Mouse (Mus musculus) stomach, postnatal 0 days (tissue): ENCODE results near the gene Lypd6b. TPM values are rescaled to one million over a fixed set of nuclear protein-coding genes. Genes with fewer than 3 reads are reported as not detected.

ENCODE experiments used
- ATAC-seq: fragments of 200-750 bp; cut with Nextera tagmentation; 2 replicates; pipeline ENCODE4 v1.8.0; 2017; ENCODE audit not compliant: low FRiP score, low TSS enrichment
- DNase-seq: peaks from one replicate; pipeline ENCODE4 v3.0.0-alpha.2; 2016; ENCODE audit warnings: low spot score
- H3K27ac ChIP-seq: fragments of 300-500 bp; sonication (generic); replicated peaks from 2 replicates; pipeline ENCODE4 v1.5.1; 2014; ENCODE audit warnings: mild to moderate bottlenecking, control low read depth
- H3K27me3 ChIP-seq: fragments of 300-500 bp; sonication (generic); 2 replicates; pipeline ENCODE4 v1.6.1; 2014; ENCODE audit warnings: low read length; ENCODE audit not compliant: control insufficient read depth, insufficient read depth
- H3K36me3 ChIP-seq: fragments of 300-500 bp; sonication (generic); 2 replicates; pipeline ENCODE4 v1.6.1; 2014; ENCODE audit warnings: low read length, mixed read lengths; ENCODE audit not compliant: control insufficient read depth, insufficient read depth
- H3K4me1 ChIP-seq: fragments of 300-500 bp; sonication (generic); replicated peaks from 2 replicates; pipeline ENCODE4 v1.6.1; 2014; ENCODE audit warnings: antibody characterized with exemption; ENCODE audit not compliant: control insufficient read depth, insufficient read depth
- H3K4me2 ChIP-seq: fragments of 300-500 bp; sonication (generic); replicated peaks from 2 replicates; pipeline ENCODE4 v1.6.1; 2014; ENCODE audit warnings: low read depth, mild to moderate bottlenecking, control low read depth, moderate library complexity
- H3K4me3 ChIP-seq: fragments of 300-500 bp; sonication (generic); 2 replicates; pipeline ENCODE4 v1.5.1; 2014; ENCODE audit warnings: low read depth, low read length, control low read depth
- H3K9ac ChIP-seq: fragments of 300-500 bp; sonication (generic); 2 replicates; pipeline ENCODE4 v1.6.1; 2014; ENCODE audit warnings: mild to moderate bottlenecking, low read length, control low read depth, mixed read lengths
- H3K9me3 ChIP-seq: fragments of 300-500 bp; sonication (generic); 2 replicates; pipeline ENCODE4 v1.6.1; 2016; ENCODE audit warnings: low read length; ENCODE audit not compliant: control insufficient read depth
- CTCF ChIP-seq: IDR thresholded peaks from 2 replicates; pipeline ENCODE4 v1.5.1; 2016; ENCODE audit warnings: antibody characterized with exemption, low read depth, mild to moderate bottlenecking, moderate library complexity
- EP300 ChIP-seq: optimal IDR thresholded peaks from 2 replicates; pipeline ENCODE3; 2016; ENCODE audit warnings: antibody characterized with exemption
- WGBS: fragments of 180-500 bp; shearing (Covaris S2); extraction: QIAGEN DNeasy Blood & Tissue Kit; methylation state at CpG from one replicate; pipeline ENCODE4 v1.1.7; 2014; 5-methylcytosine and 5-hydroxymethylcytosine counted together
- polyA plus RNA-seq: library from polyadenylated mRNA; unstranded; fragments of >200 nt; fragmentation: Nextera tagmentation; extraction: Ambion mirVana; gene quantifications from 2 replicates; pipeline ENCODE4 v1.2.1, GENCODE M21; 2015

The Lypd6b gene
- polyA plus RNA-seq, 1 experiment from 2014 or later: 31.8 TPM

GRCm38 (mm10) chr2:49922810-49923209 is 135.3 kb downstream of the Lypd6b start:
- Histone ChIP-seq H3K27me3 (no peaks in the 10 kb centered on the region), H3K4me1 (no peaks in the 10 kb centered on the region), H3K4me2 (no peak overlapping the region), H3K27ac (no peak overlapping the region), H3K9ac (no peak overlapping the region), H3K36me3 (no peaks in the 10 kb centered on the region), H3K9me3 (no peaks in the 10 kb centered on the region), H3K4me3 (no peak overlapping the region)
- TF ChIP-seq EP300: no peak
- TF ChIP-seq CTCF: no peak
- WGBS: 76% methylated on average over 4 of the region's 4 CpGs
- DNase-seq (no peak), ATAC-seq (no peak)

- H3K4me1 ChIP-seq: no peaks in the 10 kb centered on the region
- DNase-seq: no peak
- no peak for ATAC-seq
- H3K9me3 ChIP-seq: no peaks in the 10 kb centered on the region
- no peak overlapping the region for H3K9ac ChIP-seq
- 83% methylated on average over 5 of the region's 5 CpGs for WGBS
- TF ChIP-seq EP300 (no peak), CTCF (no peak)
- H3K27me3 ChIP-seq: no peaks in the 10 kb centered on the region
- no peaks in the 10 kb centered on the region for H3K36me3 ChIP-seq
- no peak overlapping the region for H3K27ac ChIP-seq
- no peak overlapping the region for H3K4me3 ChIP-seq
- no peak overlapping the region for H3K4me2 ChIP-seq
Measured at GRCm38 (mm10) chr2:49926186-49926585, 138.7 kb downstream of the Lypd6b start.

DNA sequence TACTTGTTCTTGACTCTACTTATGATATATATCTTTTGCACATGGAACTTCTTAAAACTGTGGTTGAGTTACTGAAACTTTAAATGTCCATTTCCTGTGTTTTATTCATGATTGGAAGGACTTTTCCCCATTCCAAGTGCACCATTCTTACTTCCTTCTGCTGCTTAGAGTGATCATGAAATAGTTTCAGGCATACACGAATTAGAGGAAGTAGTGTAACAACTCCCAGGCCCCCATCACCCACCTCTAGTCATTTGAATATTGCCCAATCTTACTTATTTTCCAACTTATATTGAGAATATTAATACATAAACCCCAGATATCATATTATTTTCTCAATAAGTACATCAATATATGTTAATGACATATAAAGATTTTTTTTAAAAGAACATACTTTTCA is 139.9 kb downstream of the Lypd6b start:
- Histone ChIP-seq H3K36me3 (no peaks in the 10 kb centered on the region), H3K27me3 (no peaks in the 10 kb centered on the region), H3K9me3 (no peaks in the 10 kb centered on the region), H3K4me3 (no peak overlapping the region), H3K9ac (no peak overlapping the region), H3K27ac (no peak overlapping the region), H3K4me1 (no peaks in the 10 kb centered on the region), H3K4me2 (no peak overlapping the region)
- TF ChIP-seq EP300 (no peak), CTCF (no peak)
- ATAC-seq (no peak), DNase-seq (no peak)
- WGBS: 54% methylated on average over 1 of the region's 1 CpGs

DNA sequence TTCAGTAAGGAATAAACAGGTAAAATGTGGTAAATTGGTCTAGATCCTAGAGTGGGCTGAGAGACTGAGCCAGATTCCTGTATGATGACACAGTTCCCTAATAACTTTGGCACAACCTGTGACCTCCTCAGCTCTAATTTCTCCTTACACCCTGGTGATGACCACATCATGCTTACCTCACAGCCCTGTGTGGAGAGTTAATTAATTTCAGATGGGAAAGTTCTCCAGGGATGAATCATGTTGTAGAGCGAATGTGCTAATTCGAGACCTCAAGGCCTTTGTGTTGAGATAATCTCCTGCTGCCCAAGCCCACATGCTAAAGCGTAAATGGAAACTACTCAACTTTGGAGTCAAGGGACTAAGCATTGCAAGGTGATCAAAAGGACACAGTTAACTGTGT is 142.4 kb downstream of the Lypd6b start:
- no peak overlapping the region for H3K4me2 ChIP-seq
- H3K27me3 ChIP-seq: no peaks in the 10 kb centered on the region
- no peak overlapping the region for H3K4me3 ChIP-seq
- TF ChIP-seq CTCF (no peak), EP300 (no peak)
- ATAC-seq (no peak), DNase-seq (no peak)
- no peaks in the 10 kb centered on the region for H3K9me3 ChIP-seq
- no peaks in the 10 kb centered on the region for H3K4me1 ChIP-seq
- H3K36me3 ChIP-seq: no peaks in the 10 kb centered on the region
- WGBS: 79% methylated on average over 3 of the region's 3 CpGs
- no peak overlapping the region for H3K9ac ChIP-seq
- H3K27ac ChIP-seq: no peak overlapping the region

DNA sequence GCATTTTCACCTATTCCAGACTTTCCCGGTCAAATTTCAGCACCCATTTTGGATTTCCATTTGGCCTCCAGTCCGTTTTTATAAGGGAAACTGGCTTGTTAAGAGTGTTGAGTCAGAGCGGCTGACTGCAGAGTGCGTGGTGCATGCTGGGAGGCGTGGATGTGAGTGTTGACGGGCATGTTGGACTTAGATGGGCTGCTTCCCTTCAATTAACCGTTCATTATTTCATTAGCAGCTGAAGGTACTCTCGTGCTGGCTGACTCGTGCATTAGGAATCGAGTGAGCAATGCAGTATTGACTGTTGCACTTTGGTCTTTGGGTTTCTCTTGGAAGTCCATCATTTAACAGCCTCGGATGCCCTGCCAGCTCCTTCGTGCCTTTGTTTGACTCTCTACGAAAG is 150.1 kb downstream of the Lypd6b start:
- DNase-seq (no peak), ATAC-seq (no peak)
- TF ChIP-seq EP300 (no peak), CTCF (no peak)

DNA sequence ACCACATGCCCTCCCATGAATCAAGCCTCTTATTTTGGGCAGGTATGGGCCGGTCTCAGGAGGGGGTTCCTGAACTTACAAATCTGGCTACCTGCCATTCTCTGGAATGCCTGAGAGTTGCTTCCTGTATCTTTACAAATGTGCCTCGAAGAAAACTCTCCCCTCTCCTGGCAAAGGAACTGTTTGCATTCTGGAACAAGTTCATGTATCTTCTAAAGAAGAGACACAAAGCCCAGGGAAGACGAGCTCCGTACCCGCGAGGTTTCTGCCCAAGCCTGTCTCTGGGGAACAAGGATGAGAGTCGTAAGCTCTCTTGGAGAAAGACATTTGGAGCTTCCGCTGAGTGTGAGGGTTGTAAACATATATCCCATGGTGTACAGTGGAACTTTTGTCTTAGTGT is 150.8 kb downstream of the Lypd6b start:
- ATAC-seq: no peak
- Histone ChIP-seq H3K27me3 (no peaks in the 10 kb centered on the region), H3K4me3 (no peak overlapping the region), H3K9me3 (no peaks in the 10 kb centered on the region), H3K4me1 (no peaks in the 10 kb centered on the region), H3K9ac (no peak overlapping the region), H3K27ac (no peak overlapping the region), H3K36me3 (no peaks in the 10 kb centered on the region), H3K4me2 (no peak overlapping the region)
- TF ChIP-seq EP300: no peak
- no peak for TF ChIP-seq CTCF
- 54% methylated on average over 8 of the region's 8 CpGs for WGBS
- no peak for DNase-seq

More for the DNA sequence above, 150.1 kb downstream of the Lypd6b start:
- Histone ChIP-seq H3K36me3 (no peaks in the 10 kb centered on the region), H3K4me3 (no peak overlapping the region), H3K9me3 (no peaks in the 10 kb centered on the region), H3K27ac (no peak overlapping the region), H3K4me1 (no peaks in the 10 kb centered on the region), H3K9ac (no peak overlapping the region), H3K27me3 (no peaks in the 10 kb centered on the region), H3K4me2 (no peak overlapping the region)
- WGBS: 48% methylated on average over 13 of the region's 13 CpGs
